Mouse (Mus musculus): Measurements from ENCODE around the gene Atxn2.
"Not testable (repeated sequence)": the region's sequence is repeated elsewhere in the genome, so short reads cannot be mapped to it uniquely, and the experiment has no call there.

Atxn2 gene

DNA sequence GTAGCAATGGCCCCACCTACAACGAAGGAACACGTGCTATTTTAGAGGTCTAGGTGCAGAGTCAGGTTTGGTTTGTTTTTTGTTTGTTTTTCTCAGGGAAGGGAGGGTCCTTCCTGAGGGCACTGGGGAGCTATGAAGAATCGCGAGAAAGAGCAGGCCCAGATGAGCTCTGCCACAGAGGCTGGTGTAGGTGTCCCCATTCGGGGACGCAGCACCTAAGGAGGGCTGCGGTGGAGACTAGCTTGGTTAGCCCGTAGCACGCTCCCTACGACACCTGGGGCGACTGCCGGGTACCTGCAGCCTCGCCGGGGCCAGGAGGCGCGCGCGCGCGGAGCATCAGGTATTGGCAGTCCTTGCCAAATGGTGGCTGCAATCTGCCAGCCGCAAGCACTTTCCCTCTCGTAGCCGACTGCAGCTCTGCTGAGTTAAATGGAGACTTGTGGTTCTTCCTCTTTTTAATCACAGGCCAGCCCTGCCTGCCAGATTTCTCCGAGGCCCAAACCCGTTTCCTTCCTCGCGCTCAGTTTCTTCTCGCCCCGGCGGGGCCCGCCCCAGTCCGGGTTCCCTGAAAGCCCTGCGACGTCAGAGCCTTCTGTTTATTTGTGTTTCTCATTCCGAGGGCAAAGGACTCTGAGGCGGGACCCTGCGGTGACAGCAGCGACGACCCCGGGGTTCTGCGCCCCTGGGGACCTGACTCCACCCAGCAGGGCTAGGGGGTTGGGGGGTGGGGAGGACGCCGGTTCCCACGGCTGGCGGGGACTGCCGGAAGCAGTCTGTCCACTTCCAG, 127.4 kb downstream of the Atxn2 start:
- H3K4me1 ChIP-seq (replicated peaks; ENCODE audit: low read depth, low read length) = peaks cover 77% of the 10 kb centered on the region
- H3K9me3 ChIP-seq (ENCODE audit: low read length) = no peaks in the 10 kb centered on the region
- TF ChIP-seq NANOG (IDR thresholded peaks at IDR 0.05; ENCODE audit: borderline replicate concordance, low read length) = no peak
- no peak for TF ChIP-seq POU5F1 (IDR thresholded peaks at IDR 0.05; ENCODE audit: borderline replicate concordance, low read length)
- TF ChIP-seq CTCF (conservative IDR thresholded peaks at IDR 0.05; ENCODE audit: low read length) = no peak
- H3K4me3 ChIP-seq (replicated peaks; ENCODE audit: low read length) = peak overlapping the region; percentile 77
- H3K36me3 ChIP-seq (ENCODE audit: insufficient read depth, low read length) = no peaks in the 10 kb centered on the region
- H3K27me3 ChIP-seq (ENCODE audit: insufficient read depth, low read length) = peaks cover 33% of the 10 kb centered on the region

DNA sequence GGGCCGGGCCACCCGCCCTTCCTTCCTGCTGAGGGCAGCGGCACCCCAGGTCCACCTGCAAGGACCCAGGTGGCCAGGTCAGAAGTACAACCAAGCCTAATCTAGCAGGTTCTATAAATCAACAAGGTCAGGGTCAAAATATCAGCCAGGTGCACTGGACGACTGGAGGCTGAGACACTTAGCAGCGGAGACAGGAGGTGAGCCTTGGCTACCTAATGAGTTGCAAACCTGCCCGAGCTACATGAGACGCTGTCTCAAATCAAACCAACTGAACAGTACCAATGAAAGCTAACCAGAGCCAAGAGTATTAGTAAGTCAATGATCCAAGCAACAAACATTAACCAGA, 128.0 kb downstream of the Atxn2 start:
- TF ChIP-seq NANOG (IDR thresholded peaks at IDR 0.05; ENCODE audit: borderline replicate concordance, low read length) (no peak), POU5F1 (IDR thresholded peaks at IDR 0.05; ENCODE audit: borderline replicate concordance, low read length) (no peak), CTCF (conservative IDR thresholded peaks at IDR 0.05; ENCODE audit: low read length) (no peak)
- Histone ChIP-seq H3K36me3 (ENCODE audit: insufficient read depth, low read length) (no peaks in the 10 kb centered on the region), H3K9me3 (ENCODE audit: low read length) (no peaks in the 10 kb centered on the region), H3K27me3 (ENCODE audit: insufficient read depth, low read length) (peaks cover 38% of the 10 kb centered on the region), H3K4me3 (replicated peaks; ENCODE audit: low read length) (peak overlapping the region; percentile 77), H3K4me1 (replicated peaks; ENCODE audit: low read depth, low read length) (peaks cover 77% of the 10 kb centered on the region)

DNA sequence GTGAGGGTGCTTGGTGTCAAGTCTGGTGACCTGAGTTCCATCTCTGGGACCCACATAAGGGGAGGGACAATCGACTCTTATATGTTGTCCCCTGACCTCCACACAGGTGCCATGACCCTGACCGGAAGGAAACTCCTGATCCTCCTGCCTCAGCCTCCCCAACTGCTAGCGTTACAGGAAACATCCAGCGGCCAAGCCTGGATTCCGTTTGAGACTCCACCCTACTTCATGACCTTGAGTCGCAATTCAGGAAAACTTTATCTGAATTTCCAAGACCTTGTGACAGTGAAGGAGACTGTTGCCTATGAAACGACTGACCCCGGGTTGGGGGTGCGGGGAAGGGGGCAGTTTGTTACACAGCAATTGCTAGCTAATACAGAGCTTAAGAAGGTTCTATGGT, 130.4 kb downstream of the Atxn2 start:
- TF ChIP-seq POU5F1 (IDR thresholded peaks at IDR 0.05; ENCODE audit: borderline replicate concordance, low read length) = no peak
- TF ChIP-seq NANOG (IDR thresholded peaks at IDR 0.05; ENCODE audit: borderline replicate concordance, low read length) = no peak
- TF ChIP-seq CTCF (conservative IDR thresholded peaks at IDR 0.05; ENCODE audit: low read length) = no peak
- Histone ChIP-seq H3K27me3 (ENCODE audit: insufficient read depth, low read length) (peaks cover 33% of the 10 kb centered on the region), H3K9me3 (ENCODE audit: low read length) (no peaks in the 10 kb centered on the region), H3K4me3 (replicated peaks; ENCODE audit: low read length) (peak overlapping the region; percentile 82), H3K4me1 (replicated peaks; ENCODE audit: low read depth, low read length) (peaks cover 75% of the 10 kb centered on the region), H3K36me3 (ENCODE audit: insufficient read depth, low read length) (no peaks in the 10 kb centered on the region)

DNA sequence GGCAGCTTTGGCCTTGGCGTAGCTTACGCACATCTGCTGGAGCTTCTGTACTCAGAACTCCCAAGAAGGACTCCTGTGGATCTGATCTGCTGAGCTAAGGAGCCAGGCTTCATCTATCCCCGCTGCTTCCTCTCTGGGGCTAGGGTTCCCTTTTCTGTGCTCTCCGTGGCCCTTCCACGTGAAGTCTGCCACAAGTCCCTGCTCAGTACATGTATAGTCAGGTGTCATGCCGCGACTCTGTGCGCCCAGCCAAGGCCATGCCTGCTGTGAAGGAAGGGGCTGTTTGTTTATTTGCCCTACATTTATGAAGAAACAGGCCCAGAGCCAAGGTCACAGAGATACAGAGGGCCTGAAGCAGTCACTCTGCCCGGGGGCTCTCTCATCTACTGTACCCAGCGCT, 130.8 kb downstream of the Atxn2 start:
- TF ChIP-seq NANOG (IDR thresholded peaks at IDR 0.05; ENCODE audit: borderline replicate concordance, low read length) (no peak), CTCF (conservative IDR thresholded peaks at IDR 0.05; ENCODE audit: low read length) (no peak), POU5F1 (IDR thresholded peaks at IDR 0.05; ENCODE audit: borderline replicate concordance, low read length) (no peak)
- H3K9me3 ChIP-seq (ENCODE audit: low read length) = no peaks in the 10 kb centered on the region
- H3K36me3 ChIP-seq (ENCODE audit: insufficient read depth, low read length) = no peaks in the 10 kb centered on the region

DNA sequence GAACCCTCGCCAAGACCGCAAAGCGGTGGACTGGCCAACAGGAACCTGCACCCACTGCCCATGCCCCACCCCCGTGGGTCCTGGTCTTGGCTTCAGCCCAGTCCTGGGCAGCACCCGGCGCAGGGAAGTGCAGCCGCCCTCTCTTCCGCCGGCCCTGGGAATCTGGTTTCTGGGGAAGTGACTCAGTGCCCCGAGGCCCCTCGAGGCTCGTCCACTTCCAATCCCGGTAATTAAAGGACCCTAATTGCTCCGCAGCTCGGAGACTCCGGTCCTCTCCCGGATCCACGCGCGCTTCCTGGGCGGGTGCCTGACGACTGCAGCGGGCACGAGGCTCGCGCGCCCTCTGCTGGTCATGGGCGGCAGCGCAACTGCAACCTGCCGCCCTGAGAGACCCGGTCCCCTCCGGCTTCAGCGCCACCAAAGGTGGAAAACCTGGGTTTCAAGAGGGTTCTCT, 131.6 kb downstream of the Atxn2 start:
- H3K36me3 ChIP-seq (ENCODE audit: insufficient read depth, low read length) = no peaks in the 10 kb centered on the region
- TF ChIP-seq CTCF (conservative IDR thresholded peaks at IDR 0.05; ENCODE audit: low read length) = peak; percentile 35
- no peak for TF ChIP-seq POU5F1 (IDR thresholded peaks at IDR 0.05; ENCODE audit: borderline replicate concordance, low read length)
- H3K27me3 ChIP-seq (ENCODE audit: insufficient read depth, low read length) = peaks cover 33% of the 10 kb centered on the region
- H3K4me1 ChIP-seq (replicated peaks; ENCODE audit: low read depth, low read length) = peaks cover 79% of the 10 kb centered on the region
- no peaks in the 10 kb centered on the region for H3K9me3 ChIP-seq (ENCODE audit: low read length)
- H3K4me3 ChIP-seq (replicated peaks; ENCODE audit: low read length) = peak overlapping the region; percentile 82

More for the DNA sequence above, 130.8 kb downstream of the Atxn2 start:
- peak overlapping the region; percentile 82 for H3K4me3 ChIP-seq (replicated peaks; ENCODE audit: low read length)
- H3K4me1 ChIP-seq (replicated peaks; ENCODE audit: low read depth, low read length) = peaks cover 78% of the 10 kb centered on the region
- H3K27me3 ChIP-seq (ENCODE audit: insufficient read depth, low read length) = peaks cover 33% of the 10 kb centered on the region

DNA sequence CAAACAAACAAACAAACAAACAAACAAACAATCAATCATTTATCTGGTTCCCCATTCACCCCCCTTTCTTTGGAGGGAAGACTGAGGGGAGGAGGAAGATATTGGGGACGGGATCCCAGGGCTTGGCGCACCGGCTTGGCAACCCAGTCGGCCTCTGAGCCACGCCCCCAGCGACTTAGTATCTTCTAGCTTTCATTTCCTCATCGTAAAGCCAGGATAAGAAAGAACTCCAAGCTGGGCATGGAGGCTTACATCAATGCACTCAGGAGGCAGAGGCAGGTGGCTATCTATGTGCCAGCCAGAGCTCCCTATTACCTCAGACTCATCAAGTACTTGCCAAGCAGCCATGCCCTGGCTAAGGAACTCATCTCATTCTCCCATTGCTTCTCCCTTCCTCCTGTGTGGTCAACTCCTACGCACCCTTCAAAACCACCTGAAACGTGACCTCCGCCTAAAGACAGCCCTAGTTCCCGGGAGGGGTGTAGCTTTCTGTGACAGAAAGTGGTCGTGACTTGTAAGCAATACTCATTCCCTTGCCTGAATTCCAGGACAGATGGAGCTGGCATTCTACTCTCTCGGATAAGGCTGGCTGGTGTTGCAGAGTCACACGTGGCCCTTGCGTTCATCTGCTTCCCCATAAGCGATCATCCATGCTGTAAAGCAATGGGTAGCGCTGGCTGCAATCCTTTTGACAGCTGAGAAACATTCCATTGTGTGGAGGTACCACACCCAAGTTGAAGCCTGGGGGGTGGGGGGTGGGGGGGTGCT, 132.2 kb downstream of the Atxn2 start:
- Histone ChIP-seq H3K4me3 (replicated peaks; ENCODE audit: low read length) (peak overlapping the region; percentile 82), H3K9me3 (ENCODE audit: low read length) (no peaks in the 10 kb centered on the region), H3K36me3 (ENCODE audit: insufficient read depth, low read length) (no peaks in the 10 kb centered on the region), H3K4me1 (replicated peaks; ENCODE audit: low read depth, low read length) (peaks cover 79% of the 10 kb centered on the region), H3K27me3 (ENCODE audit: insufficient read depth, low read length) (peaks cover 33% of the 10 kb centered on the region)
- TF ChIP-seq CTCF (conservative IDR thresholded peaks at IDR 0.05; ENCODE audit: low read length) (no peak), NANOG (IDR thresholded peaks at IDR 0.05; ENCODE audit: borderline replicate concordance, low read length) (no peak), POU5F1 (IDR thresholded peaks at IDR 0.05; ENCODE audit: borderline replicate concordance, low read length) (no peak)

DNA sequence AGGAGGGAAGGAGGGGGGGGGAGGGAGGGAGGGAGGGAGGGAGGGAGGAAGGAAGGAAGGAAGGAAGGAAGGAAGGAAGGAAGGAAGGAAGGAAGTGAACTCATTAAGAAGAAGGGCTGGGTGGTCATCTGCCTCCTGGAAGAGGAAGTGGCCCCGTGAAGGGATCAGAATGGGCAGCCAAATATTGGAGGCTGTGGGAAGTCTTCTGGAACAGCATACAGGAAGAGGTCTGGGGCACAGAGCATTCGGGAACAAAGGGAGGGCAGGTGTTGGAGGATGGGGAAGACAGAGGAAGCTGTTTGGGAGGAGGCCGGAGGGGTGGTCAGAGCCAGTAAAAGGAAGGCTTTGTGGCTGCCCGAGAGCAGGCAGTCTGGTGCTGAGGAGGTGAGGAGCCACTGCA, 134.2 kb downstream of the Atxn2 start:
- peaks cover 35% of the 10 kb centered on the region for H3K27me3 ChIP-seq (ENCODE audit: insufficient read depth, low read length)

DNA sequence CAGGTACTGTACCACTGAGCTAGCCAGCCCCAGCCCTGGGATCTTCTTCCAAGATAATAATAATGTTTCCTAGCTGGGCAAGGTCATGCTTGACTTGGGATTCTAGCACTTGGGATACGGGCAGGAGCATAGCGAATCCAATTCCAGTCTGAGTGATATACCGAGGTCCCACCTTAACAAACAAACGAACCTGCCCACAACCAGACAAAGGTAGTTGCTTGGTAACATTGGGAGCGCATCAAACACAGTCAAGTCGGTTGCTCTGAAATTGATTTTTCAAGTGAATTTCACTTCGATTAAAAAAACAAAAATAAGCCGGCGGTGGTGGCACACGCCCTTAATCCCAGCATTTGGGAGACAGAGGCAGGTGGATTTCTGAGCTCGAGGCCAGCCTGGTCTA, 135.2 kb downstream of the Atxn2 start:
- H3K9me3 ChIP-seq (ENCODE audit: low read length) = no peaks in the 10 kb centered on the region
- H3K27me3 ChIP-seq (ENCODE audit: insufficient read depth, low read length) = peaks cover 41% of the 10 kb centered on the region
- H3K4me1 ChIP-seq (replicated peaks; ENCODE audit: low read depth, low read length) = peaks cover 77% of the 10 kb centered on the region
- peaks cover 3% of the 10 kb centered on the region; the same call in 1 of the 2 replicates for H3K36me3 ChIP-seq (ENCODE audit: insufficient read depth, low read length)
- H3K4me3 ChIP-seq (replicated peaks; ENCODE audit: low read length) = peak overlapping the region; percentile 68
- TF ChIP-seq CTCF (conservative IDR thresholded peaks at IDR 0.05; ENCODE audit: low read length) = no peak

More for the DNA sequence above, 134.2 kb downstream of the Atxn2 start:
- Histone ChIP-seq H3K4me3 (replicated peaks; ENCODE audit: low read length) (peak overlapping the region; percentile 68), H3K36me3 (ENCODE audit: insufficient read depth, low read length) (no peaks in the 10 kb centered on the region), H3K4me1 (replicated peaks; ENCODE audit: low read depth, low read length) (peaks cover 75% of the 10 kb centered on the region), H3K9me3 (ENCODE audit: low read length) (no peaks in the 10 kb centered on the region)
- TF ChIP-seq CTCF (conservative IDR thresholded peaks at IDR 0.05; ENCODE audit: low read length) = no peak
- TF ChIP-seq POU5F1 (IDR thresholded peaks at IDR 0.05; ENCODE audit: borderline replicate concordance, low read length) = no peak
- TF ChIP-seq NANOG (IDR thresholded peaks at IDR 0.05; ENCODE audit: borderline replicate concordance, low read length) = no peak

DNA sequence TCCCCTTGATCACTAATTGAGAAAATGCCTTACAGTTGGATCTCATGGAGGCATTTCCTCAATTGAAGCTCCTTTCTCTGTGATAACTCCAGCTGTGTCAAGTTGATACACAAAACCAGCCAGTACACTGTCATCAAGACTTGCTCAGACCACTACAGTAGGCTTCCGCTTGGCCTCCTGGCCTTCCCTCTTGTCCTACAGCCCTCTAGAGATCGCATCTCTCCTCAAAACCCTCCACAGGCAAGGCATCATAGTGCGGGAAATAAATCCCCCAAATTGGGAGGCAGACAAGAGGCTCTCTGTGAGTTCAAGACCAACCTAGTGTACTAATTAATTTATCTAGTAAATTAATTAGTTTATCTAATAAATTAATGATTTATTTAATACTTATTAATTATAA, 136.1 kb downstream of the Atxn2 start:
- H3K4me3 ChIP-seq (replicated peaks; ENCODE audit: low read length); H3K36me3 ChIP-seq (ENCODE audit: insufficient read depth, low read length); H3K9me3 ChIP-seq (ENCODE audit: low read length): not testable (repeated sequence)
- H3K27me3 ChIP-seq (ENCODE audit: insufficient read depth, low read length) = peaks cover 49% of the 10 kb centered on the region
- H3K4me1 ChIP-seq (replicated peaks; ENCODE audit: low read depth, low read length) = peaks cover 77% of the 10 kb centered on the region
